Mouse (Mus musculus) myocyte (in vitro differentiated cells): Measurements from ENCODE around the gene Ttll5.

Experiments used
- E2F4 ChIP-seq: IDR thresholded peaks from one replicate; pipeline ENCODE4 v1.6.1; 2011; ENCODE audit warnings: mild to moderate bottlenecking, control low read depth, moderate library complexity; ENCODE audit not compliant: insufficient read depth
- MAX ChIP-seq: IDR thresholded peaks from one replicate; pipeline ENCODE4 v1.6.1; 2011; ENCODE audit warnings: low read depth, mild to moderate bottlenecking, control low read depth
- POLR2AphosphoS2 ChIP-seq: IDR thresholded peaks from one replicate; pipeline ENCODE4 v1.6.1; 2011; ENCODE audit warnings: low read depth, control low read depth; ENCODE audit not compliant: insufficient read length
- SRF ChIP-seq: IDR thresholded peaks from one replicate; pipeline ENCODE4 v1.6.1; 2011; ENCODE audit warnings: low read depth; ENCODE audit not compliant: control insufficient read depth, insufficient read length
- TCF3 ChIP-seq: IDR thresholded peaks from one replicate; pipeline ENCODE4 v1.6.1; 2011; ENCODE audit warnings: low read depth, control low read depth; ENCODE audit not compliant: insufficient read length
- USF1 ChIP-seq: IDR thresholded peaks from one replicate; pipeline ENCODE4 v1.6.1; 2011; ENCODE audit warnings: low read depth, mild to moderate bottlenecking, control low read depth, moderate library complexity

- TF ChIP-seq E2F4 (no peak), TCF3 (no peak), SRF (no peak), USF1 (no peak), POLR2AphosphoS2 (no peak), MAX (no peak)
Observed at GRCm38 (mm10) chr12:86071432-86071831, 247.0 kb downstream of the Ttll5 start.
